Mouse (Mus musculus) brain, embryonic 14.5 days (tissue): ENCODE measurements around the gene Trim44. TPM values are rescaled to one million over a fixed set of nuclear protein-coding genes. Genes with fewer than 3 reads are reported as not detected.

ENCODE experiments used
- DNase-seq: peaks from one replicate; pipeline ENCODE4 v3.0.0-alpha.2; 2011; ENCODE audit warnings: low read depth
- CTCF ChIP-seq: fragments of 200-500 bp; IDR thresholded peaks from 2 replicates; pipeline ENCODE4 v1.5.1; 2012; ENCODE audit warnings: inconsistent platforms, mild to moderate bottlenecking, moderate library complexity, borderline replicate concordance; ENCODE audit not compliant: insufficient read depth, insufficient read length; ENCODE audit errors: extremely low read depth
- POLR2A ChIP-seq: fragments of 200-500 bp; IDR thresholded peaks from 2 replicates; pipeline ENCODE4 v1.6.1; 2012; ENCODE audit warnings: mild to moderate bottlenecking, inconsistent platforms, borderline replicate concordance; ENCODE audit not compliant: poor library complexity, insufficient read depth, insufficient read length, severe bottlenecking; ENCODE audit errors: extremely low read depth
- polyA plus RNA-seq: library from polyadenylated mRNA; depleted of rRNA; stranded (reverse); fragments of >200 nt; gene quantifications from 2 replicates; pipeline ENCODE4 v1.2.3, GENCODE M21; 2012

Gene Trim44
- polyA plus RNA-seq, 1 experiment = 110 TPM

- DNase-seq = no peak
- no peak for TF ChIP-seq CTCF
- TF ChIP-seq POLR2A = no peak
These were observed 112.8 kb downstream of the Trim44 start for GRCm38 (mm10) chr2:102294827-102295270.

GRCm38 (mm10) chr2:102293181-102293580 lies 114.4 kb downstream of the Trim44 start:
- DNase-seq = no peak
- TF ChIP-seq CTCF (no peak), POLR2A (no peak)

GRCm38 (mm10) chr2:102292051-102292450 lies 115.6 kb downstream of the Trim44 start:
- TF ChIP-seq CTCF (no peak), POLR2A (no peak)
- no peak for DNase-seq

GRCm38 (mm10) chr2:102291533-102291932 lies 116.1 kb downstream of the Trim44 start:
- no peak for DNase-seq
- TF ChIP-seq CTCF (no peak), POLR2A (no peak)

GRCm38 (mm10) chr2:102290041-102290440 lies 117.6 kb downstream of the Trim44 start:
- peak; percentile 78 for DNase-seq

GRCm38 (mm10) chr2:102288676-102289075 lies 119.0 kb downstream of the Trim44 start:
- no peak for TF ChIP-seq POLR2A
- TF ChIP-seq CTCF = no peak
- DNase-seq = no peak

More at GRCm38 (mm10) chr2:102290041-102290440, 117.6 kb downstream of the Trim44 start:
- peak; percentile 65; the same call in 1 of the 2 replicates for TF ChIP-seq CTCF
- no peak for TF ChIP-seq POLR2A

GRCm38 (mm10) chr2:102287369-102287768 lies 120.3 kb downstream of the Trim44 start:
- no peak for DNase-seq
- no peak for TF ChIP-seq CTCF
- no peak for TF ChIP-seq POLR2A

- DNase-seq = no peak
- TF ChIP-seq POLR2A (no peak), CTCF (no peak)
These were observed 125.5 kb downstream of the Trim44 start for GRCm38 (mm10) chr2:102282081-102282480.

- no peak for DNase-seq
- TF ChIP-seq CTCF (no peak), POLR2A (no peak)
These were observed 127.8 kb downstream of the Trim44 start for GRCm38 (mm10) chr2:102279779-102280178.

- DNase-seq = no peak
- TF ChIP-seq POLR2A (no peak), CTCF (no peak)
These were observed 129.7 kb downstream of the Trim44 start for GRCm38 (mm10) chr2:102277946-102278345.

- no peak for DNase-seq
- TF ChIP-seq CTCF (no peak), POLR2A (no peak)
These were observed 134.3 kb downstream of the Trim44 start for GRCm38 (mm10) chr2:102273280-102273679.

- DNase-seq = no peak
- TF ChIP-seq POLR2A (no peak), CTCF (no peak)
These were observed 139.9 kb downstream of the Trim44 start for GRCm38 (mm10) chr2:102267582-102268339.

GRCm38 (mm10) chr2:102266911-102267310 lies 140.7 kb downstream of the Trim44 start:
- TF ChIP-seq POLR2A (no peak), CTCF (no peak)
- no peak for DNase-seq

GRCm38 (mm10) chr2:102259139-102259538 lies 148.5 kb downstream of the Trim44 start:
- no peak for TF ChIP-seq POLR2A
- no peak for TF ChIP-seq CTCF
- DNase-seq = peak; percentile 66
